Mouse (Mus musculus) heart, adult 11 months (tissue): ENCODE results near the gene Nat8f1.

ENCODE experiments used
- DNase-seq: peaks from one replicate; pipeline ENCODE4 v3.0.0; 2022

The Nat8f1 gene

DNA sequence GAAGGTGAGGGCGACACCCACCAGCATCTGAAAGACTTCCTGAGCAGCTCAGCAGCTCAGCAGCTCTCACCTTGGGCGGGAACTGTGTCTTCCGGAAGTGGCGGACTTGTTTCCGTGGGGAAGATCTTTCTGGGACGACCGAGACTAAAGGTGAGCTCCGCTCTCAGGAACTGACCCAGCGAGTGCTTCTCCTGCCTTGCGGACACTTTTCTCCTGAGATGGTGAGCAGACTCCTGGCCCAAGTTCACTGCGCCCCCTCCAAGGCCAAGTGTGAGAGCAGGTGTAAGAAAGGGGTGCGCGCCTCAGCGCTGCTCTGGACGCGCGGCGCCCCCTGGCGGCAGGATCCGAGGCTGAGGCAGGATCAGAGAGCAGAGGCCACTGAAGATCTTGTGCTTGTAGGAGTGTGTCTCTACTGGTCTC lies 10.8 kb downstream of the Nat8f1 start, which contains the start of gene Nat8f4:
Gene Nat8f4 (minus strand): TSS at position 243 of the 420 bp plus-strand sequence.
- DNase-seq: peak; percentile 92

DNA sequence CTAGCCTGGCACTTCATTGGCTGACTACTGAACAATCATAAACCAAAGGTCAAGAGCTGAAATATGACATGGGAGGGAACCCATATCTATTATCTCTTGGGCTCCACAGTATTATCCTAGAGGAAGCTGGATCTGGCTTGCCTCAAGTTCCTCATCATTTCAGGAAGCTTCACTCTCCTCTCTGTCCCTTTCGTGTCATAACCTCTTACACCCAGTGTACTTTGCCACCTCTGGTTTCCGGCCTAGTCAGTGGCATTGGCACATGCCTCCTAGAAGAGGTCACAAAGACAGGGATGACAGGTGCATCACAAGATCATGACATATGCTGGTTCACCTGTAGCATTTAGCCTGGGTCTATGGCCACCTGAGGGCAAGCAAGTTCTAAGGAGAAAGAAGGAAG lies 13.2 kb downstream of the Nat8f1 start:
- DNase-seq: peak; percentile 74

DNA sequence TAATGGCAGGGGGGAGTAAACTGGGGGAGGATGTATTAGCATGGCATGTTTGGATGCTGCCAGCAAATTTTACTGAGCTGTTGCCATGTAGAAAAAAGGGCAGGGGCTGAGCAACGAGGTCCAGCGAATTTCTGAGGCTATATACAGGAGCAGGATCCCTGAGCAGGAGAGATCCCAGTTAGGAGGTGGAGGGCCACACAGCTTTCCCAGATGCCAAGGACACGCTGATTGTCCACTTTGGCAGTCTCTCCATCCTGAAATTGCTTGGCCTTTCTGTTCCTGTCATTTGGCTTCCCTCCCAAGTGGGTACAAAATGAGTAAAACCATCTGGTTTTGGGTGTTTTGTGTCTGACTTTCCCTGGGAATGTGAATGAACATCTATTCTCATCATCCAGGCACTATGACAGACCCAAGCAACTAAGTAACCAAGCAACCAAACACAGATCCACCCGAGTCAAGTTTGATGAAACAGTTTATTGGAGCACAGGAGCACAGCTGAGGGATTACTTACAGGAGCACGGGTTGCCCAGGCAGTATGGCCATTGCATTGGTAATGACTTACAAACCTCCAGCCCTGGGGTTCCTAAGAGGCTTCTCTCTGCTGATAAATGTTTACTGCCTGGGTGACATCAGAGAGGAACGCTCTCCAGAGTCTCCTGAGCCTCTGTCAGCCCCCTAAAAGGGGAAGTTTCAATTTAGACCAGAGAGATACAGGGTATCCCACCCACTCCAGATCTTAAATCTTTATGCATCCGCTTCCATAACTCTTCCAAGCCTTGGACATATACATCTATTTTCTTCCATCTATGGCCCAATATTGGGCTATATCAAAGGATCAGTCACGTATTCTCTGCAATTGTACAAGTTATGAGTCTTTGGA lies 16.7 kb downstream of the Nat8f1 start:
- peak; percentile 70 for DNase-seq

DNA sequence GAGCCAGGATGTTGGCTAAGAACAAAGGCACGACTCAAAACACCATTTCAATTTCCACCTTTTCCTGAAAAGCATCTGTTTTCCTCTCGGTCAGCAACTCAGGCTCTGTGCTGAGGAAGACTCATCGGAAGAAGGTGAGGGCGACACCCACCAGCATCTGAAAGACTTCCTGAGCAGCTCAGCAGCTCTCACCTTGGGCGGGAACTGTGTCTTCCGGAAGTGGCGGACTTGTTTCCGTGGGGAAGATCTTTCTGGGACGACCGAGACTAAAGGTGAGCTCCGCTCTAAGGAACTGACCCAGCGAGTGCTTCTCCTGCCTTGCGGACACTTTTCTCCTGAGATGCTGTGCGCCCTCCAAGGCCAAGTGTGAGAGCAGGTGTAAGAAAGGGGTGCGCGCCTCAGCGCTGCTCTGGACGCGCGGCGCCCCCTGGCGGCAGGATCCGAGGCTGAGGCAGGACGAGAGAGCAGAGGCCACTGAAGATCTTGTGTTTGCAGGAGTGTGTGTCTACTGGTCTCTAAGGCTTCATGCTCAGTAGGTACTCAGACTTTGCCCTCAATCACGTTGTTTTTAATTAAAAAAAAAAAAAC lies 20.3 kb downstream of the Nat8f1 start:
- peak; percentile 80 for DNase-seq

DNA sequence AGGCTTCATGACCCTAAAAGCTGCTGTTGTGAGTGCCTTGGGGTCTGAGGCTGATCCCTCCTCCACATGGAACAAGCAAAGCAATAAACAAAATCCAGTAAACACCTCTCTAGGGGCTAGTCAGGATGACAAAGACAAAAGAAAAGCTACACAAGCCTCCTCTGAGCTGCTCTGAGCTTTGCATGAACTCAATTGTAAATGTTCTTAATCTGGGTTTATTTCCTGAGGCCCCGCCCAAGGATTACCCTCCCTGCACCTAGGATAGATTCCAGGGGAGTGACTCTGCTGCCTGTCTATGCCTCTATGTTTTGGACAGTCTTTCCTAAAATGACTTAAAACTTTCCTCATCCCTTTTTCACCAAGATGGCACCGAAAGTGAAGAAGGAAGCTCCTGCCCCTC lies 26.5 kb downstream of the Nat8f1 start:
- peak; percentile 23 for DNase-seq

DNA sequence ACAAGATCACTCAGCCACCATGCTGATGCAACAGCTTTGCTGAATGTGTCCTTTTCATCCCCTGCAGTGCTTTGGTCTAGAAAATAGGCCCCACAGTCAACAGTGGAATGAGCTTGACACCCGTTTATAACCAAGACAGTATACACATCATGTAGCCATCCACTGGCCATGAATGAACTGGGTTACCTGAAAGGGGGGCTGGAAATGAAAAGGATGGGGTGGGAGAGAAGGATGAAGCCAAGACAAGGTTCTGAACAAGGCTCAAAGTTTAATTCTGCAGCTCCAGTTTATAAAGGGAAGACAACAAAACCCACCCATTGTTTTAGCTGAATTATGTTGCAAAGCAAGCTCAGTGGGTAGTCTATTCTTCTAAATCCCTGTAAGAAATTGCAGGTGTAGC lies 31.2 kb downstream of the Nat8f1 start:
- DNase-seq: peak; percentile 71

DNA sequence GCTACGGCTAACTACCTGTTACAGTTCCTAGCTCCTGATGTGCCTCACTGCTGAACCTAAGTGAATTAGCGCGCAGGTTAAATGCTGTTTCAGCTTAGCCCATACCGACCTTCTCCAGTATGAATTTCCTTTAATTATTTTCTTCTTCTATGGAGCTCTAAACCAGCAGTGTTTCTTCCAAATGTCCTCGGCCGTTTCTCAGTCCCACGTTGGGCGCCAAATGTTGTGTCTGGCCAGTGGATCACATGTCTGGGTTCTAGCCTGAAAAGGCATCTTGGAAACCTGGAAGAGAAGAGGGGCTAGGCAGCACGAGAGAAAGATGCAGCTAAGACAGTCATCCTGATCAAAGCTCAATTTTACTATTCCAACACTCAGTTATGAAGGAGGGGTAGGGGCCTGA lies 32.2 kb downstream of the Nat8f1 start:
- peak; percentile 74 for DNase-seq

DNA sequence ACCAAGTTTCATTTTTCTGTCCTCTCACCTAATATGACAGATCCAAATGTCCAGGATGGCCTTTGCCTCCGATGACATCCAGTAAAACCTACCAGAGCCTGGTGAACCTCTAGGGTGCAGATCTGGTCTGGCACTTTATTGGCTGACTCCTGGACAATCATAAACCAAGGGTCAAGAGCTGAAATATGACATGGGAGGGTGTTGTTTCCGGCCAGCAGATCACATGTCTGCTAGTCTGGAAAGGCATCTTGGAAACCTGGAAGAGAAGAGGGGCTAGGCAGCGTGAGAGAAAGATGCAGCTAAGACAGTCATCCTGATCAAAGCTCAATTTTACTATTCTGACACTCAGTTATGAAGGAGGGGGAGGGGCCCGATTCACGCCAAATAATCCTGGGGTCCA lies 46.5 kb downstream of the Nat8f1 start, which contains the start of gene Nat8f2:
Gene Nat8f2 (minus strand): TSS at position 153 of the 400 bp plus-strand sequence.
- peak; percentile 89 for DNase-seq

DNA sequence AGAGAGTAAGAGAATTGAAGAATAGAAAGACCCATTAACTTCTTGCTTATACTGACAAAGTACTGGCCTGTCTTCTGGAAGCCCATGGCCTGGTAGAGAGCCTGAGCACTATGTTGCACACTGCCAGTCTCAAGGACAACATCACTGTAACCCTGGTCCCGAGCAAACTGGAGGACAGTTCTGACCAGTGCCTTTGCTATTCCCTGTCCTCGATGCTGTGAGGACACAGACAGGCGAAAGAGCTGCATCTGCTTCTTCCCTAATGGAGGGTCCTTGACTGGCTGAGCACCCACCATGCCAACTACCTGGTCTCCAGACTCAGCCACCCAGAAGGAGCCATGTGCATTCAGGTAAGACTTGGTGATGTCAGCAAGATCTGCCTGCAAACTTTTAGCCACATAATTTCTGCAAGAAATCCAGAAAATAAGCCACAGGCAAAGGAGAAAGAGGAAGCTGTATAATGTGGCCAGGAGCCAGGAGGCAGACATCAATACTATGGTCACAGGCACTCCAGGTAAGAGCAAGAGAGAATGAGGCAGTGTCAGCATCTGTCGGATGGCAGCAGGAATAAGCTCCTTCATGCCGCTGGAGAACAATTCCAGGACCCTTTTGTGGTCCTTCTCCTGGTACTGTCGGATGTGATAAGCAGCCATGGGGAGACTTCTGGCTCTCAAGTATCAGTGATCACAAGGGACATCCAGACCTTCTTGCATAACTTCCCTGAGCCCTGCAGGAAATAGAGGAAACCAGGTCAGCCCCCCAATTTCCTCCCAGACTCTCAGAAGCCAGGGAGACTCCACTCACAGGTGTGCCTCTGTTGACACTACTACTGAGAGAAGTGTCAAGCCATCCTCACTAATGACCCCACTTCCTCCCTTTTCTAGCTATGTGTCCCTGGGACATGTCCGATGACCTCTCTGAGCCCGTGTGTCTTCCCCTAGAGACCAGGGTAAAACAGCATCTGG lies 47.5 kb downstream of the Nat8f1 start:
- peak; percentile 90 for DNase-seq

DNA sequence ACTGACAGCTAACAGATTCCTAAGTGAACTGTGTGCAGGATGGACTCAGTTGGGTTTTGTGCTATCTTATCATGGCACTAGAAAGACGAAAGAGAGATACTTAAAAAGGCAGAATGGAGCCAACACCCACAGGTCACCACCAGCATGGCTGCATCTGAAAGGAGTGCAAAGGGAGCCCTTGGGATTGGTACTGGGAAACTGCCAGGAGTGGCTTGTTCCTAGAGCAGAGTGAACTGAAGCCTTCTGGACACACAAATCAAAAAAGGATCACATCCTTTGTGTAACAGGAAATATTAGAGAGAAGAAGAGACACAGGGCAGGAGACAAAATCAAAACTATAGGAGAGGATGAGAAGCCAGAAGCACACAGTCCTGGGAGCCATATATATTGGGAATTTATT lies 48.5 kb downstream of the Nat8f1 start:
- peak; percentile 48 for DNase-seq

DNA sequence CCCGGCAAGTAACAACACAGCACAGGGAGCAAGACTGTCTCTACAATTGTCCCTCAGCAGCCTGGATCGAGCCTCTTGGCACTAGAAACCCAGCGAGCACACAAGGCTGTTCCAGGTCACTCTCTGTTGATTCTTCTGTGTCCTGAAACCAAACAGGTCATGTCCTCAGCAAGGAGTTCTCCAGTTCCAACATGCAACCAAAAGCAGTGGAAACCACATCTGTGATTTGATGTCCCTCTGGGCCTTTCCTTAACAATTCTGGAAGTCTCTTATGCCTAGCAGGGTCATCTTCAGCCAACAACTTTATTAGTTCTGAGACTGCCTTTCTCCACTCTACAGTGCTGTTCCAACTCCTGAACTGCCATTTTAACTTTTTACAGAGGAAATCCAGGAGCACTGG lies 49.3 kb downstream of the Nat8f1 start:
- peak; percentile 91 for DNase-seq

DNA sequence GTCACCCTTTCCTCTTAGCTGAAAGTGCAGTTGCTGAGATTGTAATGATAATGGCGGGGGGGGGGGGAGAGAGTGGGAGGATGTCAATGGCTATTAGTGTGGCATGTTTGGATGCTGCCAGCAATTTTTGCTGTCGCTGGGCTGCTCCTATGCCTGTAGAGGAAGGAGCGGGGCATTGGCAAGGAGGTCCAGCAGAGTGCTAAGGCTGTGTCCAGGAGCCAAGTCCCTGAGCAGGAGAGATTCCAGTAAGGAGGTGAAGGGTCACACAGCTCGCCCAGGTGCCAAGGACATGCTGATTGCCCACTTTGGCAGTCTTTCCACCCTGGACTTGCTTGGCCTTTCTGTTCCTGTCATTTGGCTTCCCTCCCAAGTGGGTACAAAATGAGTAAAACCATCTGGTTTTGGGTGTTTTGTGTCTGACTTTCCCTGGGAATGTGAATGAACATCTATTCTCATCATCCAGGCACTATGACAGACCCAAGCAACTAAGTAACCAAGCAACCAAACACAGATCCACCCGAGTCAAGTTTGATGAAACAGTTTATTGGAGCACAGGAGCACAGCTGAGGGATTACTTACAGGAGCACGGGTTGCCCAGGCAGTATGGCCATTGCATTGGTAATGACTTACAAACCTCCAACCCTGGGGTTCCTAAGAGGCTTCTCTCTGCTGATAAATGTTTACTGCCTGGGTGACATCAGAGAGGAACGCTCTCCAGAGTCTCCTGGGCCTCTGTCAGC lies 50.4 kb downstream of the Nat8f1 start:
- DNase-seq: peak; percentile 86

DNA sequence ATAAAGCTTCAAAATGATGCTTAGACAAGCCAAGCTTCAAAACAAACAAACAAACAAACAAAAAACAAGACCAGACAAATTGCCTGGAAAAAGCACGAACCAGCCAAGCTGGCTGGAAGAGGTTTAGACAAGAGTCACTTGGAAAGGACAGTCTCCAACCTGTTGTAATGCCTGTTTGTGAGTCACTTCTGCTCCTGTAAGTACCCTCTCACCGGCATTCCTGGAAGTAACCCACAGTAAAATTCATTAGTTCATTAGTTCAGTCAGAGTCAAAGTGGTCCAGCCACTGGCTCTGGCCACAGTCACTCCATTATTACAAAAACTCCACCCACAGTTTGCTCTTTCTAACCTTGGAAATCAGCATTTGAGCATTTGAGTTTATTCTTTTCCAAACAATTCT lies 51.6 kb downstream of the Nat8f1 start:
- DNase-seq: peak; percentile 60

DNA sequence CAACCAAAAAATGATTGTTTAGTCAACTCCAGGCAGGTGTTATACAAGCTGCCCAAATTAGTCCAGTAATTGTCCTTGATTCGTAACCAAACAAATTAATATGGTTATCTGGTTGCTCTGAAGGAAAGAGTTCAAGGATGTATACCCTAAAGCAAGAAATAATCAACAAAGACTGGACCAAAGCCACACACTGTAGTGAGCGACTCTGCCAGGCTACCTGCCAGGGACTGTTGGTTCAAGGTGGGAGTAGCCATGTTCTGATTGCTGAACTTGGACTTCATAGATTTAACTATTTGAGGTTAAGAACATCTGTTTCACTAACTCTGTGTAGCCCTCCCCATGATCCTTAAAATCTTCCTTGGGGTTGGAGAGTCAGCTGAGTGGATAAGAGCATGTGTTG lies 52.4 kb downstream of the Nat8f1 start:
- peak; percentile 41 for DNase-seq

DNA sequence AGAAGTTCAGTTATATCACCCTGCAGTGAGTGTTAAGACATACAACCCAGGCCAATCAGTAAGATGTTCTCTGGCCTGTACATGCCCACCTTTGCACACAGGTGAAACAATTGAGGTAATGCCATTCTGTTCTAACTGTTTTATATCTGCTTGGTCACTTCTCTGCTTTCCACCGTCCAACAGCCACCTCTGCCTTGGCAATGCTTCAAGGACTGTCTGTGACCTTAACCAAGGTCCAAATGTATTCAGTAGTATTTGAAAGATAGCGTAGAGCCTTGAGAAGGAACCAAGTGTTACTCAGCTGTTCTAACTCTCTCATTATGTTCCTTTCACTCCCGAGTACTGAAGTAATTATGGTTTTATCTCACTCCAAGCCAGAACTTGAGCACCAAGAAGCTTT lies 52.9 kb downstream of the Nat8f1 start:
- DNase-seq: peak; percentile 85

DNA sequence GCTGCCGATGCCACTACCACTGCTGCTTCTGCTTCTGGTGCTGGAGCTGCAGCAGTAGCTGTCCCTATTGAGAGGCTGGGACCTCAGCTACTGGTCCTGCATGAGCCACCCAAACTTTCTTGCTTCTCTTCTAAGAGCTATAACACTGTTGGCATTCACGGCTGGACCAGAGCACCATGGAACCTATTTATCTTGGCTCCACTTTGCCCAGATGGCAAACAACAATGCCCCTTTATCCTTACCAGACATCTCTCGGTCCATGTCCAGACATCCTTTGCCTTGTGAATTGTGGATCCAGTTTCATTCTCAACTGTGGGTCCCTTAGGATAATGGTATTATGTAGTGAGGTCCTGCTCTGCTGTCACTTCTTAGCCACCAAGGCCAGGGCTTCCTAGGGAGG lies 54.2 kb downstream of the Nat8f1 start:
- DNase-seq: peak; percentile 78
